Comparison of ENCODE assay signal across 8 mouse cellular contexts in genomic region chr19:40611830-40612506, GRCm38 (mm10). TPM values are rescaled to one million over a fixed set of nuclear protein-coding genes. Genes with fewer than 3 reads are reported as not detected.
DNase-seq lines count a peak whose midpoint lies in the region; ATAC-seq and TF ChIP-seq lines count a peak whose summit lies in the region.

Gene Tctn3, minus strand, starts transcription at chr19:40612233.
Gene Entpd1, plus strand, starts transcription at chr19:40612366.

- H3K9me3 ChIP-seq in hindbrain, postnatal 0 days (ENCODE audit: low read length): no peaks in the 10 kb centered on the region

- H3K27ac ChIP-seq in gastrocnemius, adult 2 months: peak within 1 kb of the TSS; percentile 77
- H3K27ac ChIP-seq in hindbrain, postnatal 0 days: no peak within 1 kb of the TSS; the same call in 1 of the 2 replicates
- peak within 1 kb of the TSS; percentile 80 for H3K27ac ChIP-seq in left cerebral cortex, adult 2 months

- peak within 1 kb of the TSS; percentile 57 for H3K9ac ChIP-seq in hindbrain, postnatal 0 days (replicated peaks; ENCODE audit: low read length)

- peaks cover 22% of the 10 kb centered on the region for H3K36me3 ChIP-seq in hindbrain, postnatal 0 days (ENCODE audit: insufficient read depth, low read length)

- no peaks in the 10 kb centered on the region for H3K27me3 ChIP-seq in hindbrain, postnatal 0 days (ENCODE audit: insufficient read depth, low read length)

- H3K4me1 ChIP-seq in hindbrain, postnatal 0 days (ENCODE audit: insufficient read depth, low read length): peaks cover 8% of the 10 kb centered on the region; the same call in 1 of the 2 replicates

- peak; percentile 99 for DNase-seq in ZHBTc4 (ENCODE audit: low read depth, low spot score)
- peak; percentile 98 for DNase-seq in gastrocnemius, adult 2 months
- peak; percentile 99 for DNase-seq in hindbrain, postnatal 0 days (ENCODE audit: low spot score)
- DNase-seq in left cerebral cortex, adult 2 months (ENCODE audit: extremely low spot score in 1 of 2, low spot score in 2 of 2): peak; percentile 95 to 97
- DNase-seq in right cerebral cortex, adult 2 months (ENCODE audit: low spot score in 2 of 2): peak; percentile 95 to 98
- peak; percentile 97 for DNase-seq in urinary bladder, postnatal 14 days (ENCODE audit: low spot score)

- intact Hi-C loops in gastrocnemius, adult 2 months (cut with DNase I): loop anchor here (1.0 to 5.0 kb wide), 2 partner anchors 110 to 220 kb away; partner anchors contain the start of gene Ccnj
- intact Hi-C loops in left cerebral cortex, adult 2 months (cut with DNase I): loop anchor here (1.0 to 10.0 kb wide), 3 partner anchors 110 to 403 kb away; partner anchors contain the start of gene Ccnj

- ATAC-seq in common myeloid progenitor, adult 5-6 weeks (replicated peaks; ENCODE audit: low read depth, poor library complexity, severe bottlenecking): peak; percentile 99
- ATAC-seq in hindbrain, postnatal 0 days: peak; percentile 100
- ATAC-seq in megakaryocyte, adult 5-6 weeks (ENCODE audit: poor library complexity, severe bottlenecking): peak; percentile 100

- H3K4me2 ChIP-seq in hindbrain, postnatal 0 days (ENCODE audit: low read depth, low read length): peak within 1 kb of the TSS; percentile 75

- under 1% methylated on average over 45 of the region's 45 CpGs for WGBS in hindbrain, postnatal 0 days

- peak within 1 kb of the TSS; percentile 89 for H3K4me3 ChIP-seq in gastrocnemius, adult 2 months
- peak within 1 kb of the TSS; percentile 69 for H3K4me3 ChIP-seq in hindbrain, postnatal 0 days (ENCODE audit: low read length)
- H3K4me3 ChIP-seq in left cerebral cortex, adult 2 months: peak within 1 kb of the TSS; percentile 82

- TF ChIP-seq CTCF in gastrocnemius, adult 2 months (IDR thresholded peaks at IDR 0.05): peak; percentile 98; the same call in 1 of the 2 replicates
- TF ChIP-seq CTCF in hindbrain, postnatal 0 days (IDR thresholded peaks at IDR 0.05; ENCODE audit: low read depth): peak; percentile 99
- TF ChIP-seq CTCF in left cerebral cortex, adult 2 months (IDR thresholded peaks at IDR 0.05): peak; percentile 95

RNA-seq across cellular contexts. Expression of gene Tctn3, which starts in this region (rescaled TPM):
- 6.0 and 6.8 TPM in 2 replicates for total RNA-seq in common myeloid progenitor, adult 5-6 weeks (2017)
- total RNA-seq in gastrocnemius, adult 2 months (2021): 1 to 10 TPM; 2.6 to 2.8 TPM
- total RNA-seq in hindbrain, postnatal 0 days (2014; rRNA removed): 32.9 and 39.4 TPM in 2 replicates
- polyA plus RNA-seq in hindbrain, postnatal 0 days (2015; fragmentation: Nextera tagmentation; extraction: Ambion mirVana): 13.6 and 14.4 TPM in 2 replicates
- total RNA-seq in left cerebral cortex, adult 2 months (2021): 10 to 100 TPM; 20.7 to 22.4 TPM
- 2.5 and 5.8 TPM in 2 replicates for total RNA-seq in megakaryocyte, adult 5-6 weeks (2015)
- 1.6 and 3.2 TPM in 2 replicates for total RNA-seq in megakaryocyte, adult 5-6 weeks (2017)

RNA-seq across cellular contexts. Expression of gene Entpd1, which starts in this region (rescaled TPM):
- 7.8 and 11.9 TPM in 2 replicates for total RNA-seq in common myeloid progenitor, adult 5-6 weeks (2017)
- 10 to 100 TPM; 10.0 to 12.9 TPM for total RNA-seq in gastrocnemius, adult 2 months (2021)
- 8.2 and 12.4 TPM in 2 replicates for total RNA-seq in hindbrain, postnatal 0 days (2014; rRNA removed)
- polyA plus RNA-seq in hindbrain, postnatal 0 days (2015; fragmentation: Nextera tagmentation; extraction: Ambion mirVana): 6.9 and 7.2 TPM in 2 replicates
- 10 to 100 TPM; 14.1 to 18.4 TPM for total RNA-seq in left cerebral cortex, adult 2 months (2021)
- total RNA-seq in megakaryocyte, adult 5-6 weeks (2015): 21.8 and 22.3 TPM in 2 replicates
- total RNA-seq in megakaryocyte, adult 5-6 weeks (2017): 44.0 and 51.9 TPM in 2 replicates
